Mouse (Mus musculus) liver, embryonic 14.5 days (tissue): Measurements from ENCODE around the gene Pax8.

Source experiments
- CTCF ChIP-seq: IDR thresholded peaks from 2 replicates; pipeline ENCODE4 v1.5.1; 2016; ENCODE audit warnings: antibody characterized with exemption, low read depth, control low read depth
- EP300 ChIP-seq: IDR thresholded peaks from 2 replicates; pipeline ENCODE4 v1.6.1; 2016; ENCODE audit warnings: antibody characterized with exemption, low read depth

DNA sequence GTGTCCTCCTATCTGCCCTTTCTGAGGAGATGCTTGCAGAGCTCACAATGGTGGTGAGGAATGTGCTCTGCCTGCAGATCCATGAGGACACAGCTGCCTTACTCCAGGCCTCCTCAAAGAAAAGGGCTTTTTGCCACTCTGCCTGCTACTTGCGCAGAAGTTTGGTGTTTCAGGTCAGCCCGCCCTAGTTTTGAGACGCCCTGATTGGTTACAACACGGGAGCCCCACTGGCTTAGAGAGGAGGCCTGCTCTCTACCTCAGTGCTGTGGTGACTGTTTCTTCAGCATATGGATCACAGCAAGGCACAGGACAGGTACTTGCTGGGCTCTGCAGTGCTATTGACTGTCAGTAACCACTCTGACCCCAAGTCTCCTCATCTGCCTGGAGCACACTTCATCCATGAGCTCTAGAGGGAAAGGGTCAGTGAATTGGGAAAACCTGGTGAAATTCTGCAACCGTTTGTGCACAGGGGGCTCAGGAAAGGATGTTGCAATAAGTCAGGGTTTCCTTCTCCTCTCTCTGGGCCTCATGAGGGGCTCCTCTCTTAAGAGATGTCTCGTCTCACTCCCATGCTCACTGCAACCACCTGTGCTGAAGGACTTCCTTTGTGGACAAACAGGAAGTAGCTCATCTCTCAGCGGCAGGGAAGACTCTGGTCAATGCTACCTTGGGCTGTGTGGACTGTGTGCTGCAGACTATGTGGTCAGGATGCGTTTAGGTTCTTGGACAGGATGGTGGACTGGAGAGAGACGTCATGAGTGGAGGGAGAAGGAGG is 92.8 kb downstream of the Pax8 start:
- TF ChIP-seq CTCF (no peak), EP300 (no peak)
